Comparison of ENCODE assay signal across 23 mouse cellular contexts in genomic region chr7:80464831-80465230, GRCm38 (mm10).
"Had no signal": no experiment of that assay in that cellular context is flagged by ENCODE, and none has a peak within 500 bp of the region (broad histone marks: within the 10 kb centered on the region; RNA-seq: fewer than 3 reads in every experiment).

No protein-coding gene starts in this region.

- DNase-seq: gastrocnemius, postnatal 14 days; gastrocnemius, postnatal 36 days; heart, adult 18-20 months; heart, postnatal 14 days; heart, postnatal 36 days; kidney, adult 11 months; kidney, adult 8-10 months; kidney, postnatal 10 days; kidney, postnatal 36 days; layer of hippocampus, adult 9-11 months; layer of hippocampus, postnatal 36 days; left cerebral cortex, postnatal 4 days had no signal

- H3K9ac ChIP-seq: heart, embryonic 13.5 days; heart, embryonic 15.5 days; hindbrain, embryonic 13.5 days; hindbrain, embryonic 15.5 days; limb, embryonic 13.5 days; limb, embryonic 15.5 days; liver, embryonic 14.5 days had no signal

- H3K36me3 ChIP-seq: hindbrain, embryonic 15.5 days had no signal

- H3K4me2 ChIP-seq: heart, embryonic 11.5 days; heart, embryonic 13.5 days; heart, embryonic 15.5 days; hindbrain, embryonic 13.5 days; hindbrain, embryonic 15.5 days; limb, embryonic 13.5 days; limb, embryonic 15.5 days; liver, embryonic 11.5 days had no signal

- H3K4me1 ChIP-seq: heart, embryonic 15.5 days; hindbrain, embryonic 13.5 days; hindbrain, embryonic 15.5 days; limb, embryonic 13.5 days; limb, embryonic 15.5 days had no signal

- H3K27ac ChIP-seq: heart, embryonic 13.5 days; heart, embryonic 15.5 days; hindbrain, embryonic 13.5 days; hindbrain, embryonic 15.5 days; hindbrain, postnatal 0 days; limb, embryonic 13.5 days; limb, embryonic 15.5 days; liver, embryonic 14.5 days had no signal

- H3K27me3 ChIP-seq: heart, embryonic 13.5 days; heart, embryonic 15.5 days; hindbrain, embryonic 13.5 days; hindbrain, embryonic 15.5 days; limb, embryonic 13.5 days; limb, embryonic 15.5 days had no signal

- ATAC-seq: hindbrain, postnatal 0 days; intestine, embryonic 16.5 days had no signal

- H3K9me3 ChIP-seq: heart, embryonic 13.5 days; heart, embryonic 15.5 days; hindbrain, embryonic 13.5 days; hindbrain, embryonic 15.5 days; limb, embryonic 13.5 days; limb, embryonic 15.5 days had no signal

- H3K4me3 ChIP-seq: heart, embryonic 13.5 days; heart, embryonic 15.5 days; hindbrain, embryonic 13.5 days; hindbrain, embryonic 15.5 days; limb, embryonic 13.5 days; limb, embryonic 15.5 days had no signal
